Mouse (Mus musculus) liver, embryonic 14.5 days (tissue): ENCODE data around the gene Rfx8.

Experiments
- CTCF ChIP-seq: IDR thresholded peaks from 2 replicates; pipeline ENCODE4 v1.5.1; 2016; ENCODE audit warnings: antibody characterized with exemption, low read depth, control low read depth
- EP300 ChIP-seq: IDR thresholded peaks from 2 replicates; pipeline ENCODE4 v1.6.1; 2016; ENCODE audit warnings: antibody characterized with exemption, low read depth

DNA sequence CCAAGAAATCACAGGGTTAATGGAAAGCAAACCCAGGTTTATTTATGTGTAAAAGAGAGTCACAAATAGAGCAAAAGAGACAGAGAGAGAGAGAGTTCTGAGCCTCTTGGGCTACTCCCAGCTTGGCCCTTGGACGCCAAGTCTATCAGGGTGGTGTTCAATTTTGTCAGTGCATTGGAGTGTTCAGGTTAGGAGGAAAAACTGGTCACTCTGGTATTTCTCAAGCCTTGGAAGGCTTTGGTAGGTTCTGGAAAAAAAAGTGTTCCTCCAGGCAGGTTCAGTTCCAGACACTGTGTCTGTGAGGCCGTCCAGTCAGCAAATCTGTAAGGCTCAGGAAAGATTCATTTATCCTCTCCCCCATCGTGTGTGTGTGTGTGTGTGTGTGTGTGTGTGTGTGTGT lies 95.3 kb downstream of the Rfx8 start:
- TF ChIP-seq EP300 (no peak), CTCF (no peak)
